Mouse (Mus musculus): Measurements from ENCODE around the gene Acss1.

The Acss1 gene

GRCm38 (mm10) chr2:150569847-150570590 lies 98.3 kb downstream of the Acss1 start, which contains the start of gene Cst7:
Cst7 (plus strand) TSS chr2:150570415.
- peak; percentile 80 for DNase-seq (ENCODE audit: low read depth)

Data from naive thymus-derived CD4-positive, alpha-beta T cell, adult 2 months (primary cell).